Mouse (Mus musculus) intestine, embryonic 16.5 days (tissue): ENCODE results near the gene Zfp507. TPM values are rescaled to one million over a fixed set of nuclear protein-coding genes. Genes with fewer than 3 reads are reported as not detected.

Experiments
- ATAC-seq: fragments of 200-750 bp; cut with Nextera tagmentation; 2 replicates; pipeline ENCODE4 v1.8.0; 2017; ENCODE audit warnings: moderate TSS enrichment, moderate library complexity
- H3K27ac ChIP-seq: fragments of 300-500 bp; sonication (generic); 2 replicates; pipeline ENCODE4 v1.5.1; 2014; ENCODE audit warnings: mild to moderate bottlenecking, low read length
- H3K27me3 ChIP-seq: fragments of 300-500 bp; sonication (generic); replicated peaks from 2 replicates; pipeline ENCODE4 v1.6.1; 2014; ENCODE audit warnings: low read length, control low read depth, mixed read lengths; ENCODE audit not compliant: control insufficient read depth, insufficient read depth
- H3K36me3 ChIP-seq: fragments of 300-500 bp; sonication (generic); 2 replicates; pipeline ENCODE4 v1.6.1; 2014; ENCODE audit warnings: low read length, control low read depth; ENCODE audit not compliant: control insufficient read depth, insufficient read depth
- H3K4me1 ChIP-seq: fragments of 300-500 bp; sonication (generic); 2 replicates; pipeline ENCODE4 v1.6.1; 2014; ENCODE audit warnings: low read length, control low read depth, mixed read lengths; ENCODE audit not compliant: control insufficient read depth, insufficient read depth
- H3K4me2 ChIP-seq: fragments of 300-500 bp; sonication (generic); 2 replicates; pipeline ENCODE4 v1.6.1; 2014; ENCODE audit warnings: low read depth, low read length, control low read depth
- H3K4me3 ChIP-seq: fragments of 300-500 bp; sonication (generic); 2 replicates; pipeline ENCODE4 v1.5.1; 2014; ENCODE audit warnings: mild to moderate bottlenecking, low read length
- H3K9ac ChIP-seq: fragments of 300-500 bp; sonication (generic); 2 replicates; pipeline ENCODE4 v1.6.1; 2014; ENCODE audit warnings: low read depth, low read length
- H3K9me3 ChIP-seq: fragments of 300-500 bp; sonication (generic); 2 replicates; pipeline ENCODE4 v1.6.1; 2016; ENCODE audit warnings: low read length, control low read depth; ENCODE audit not compliant: control insufficient read depth
- WGBS: fragments of 180-500 bp; shearing (Covaris S2); extraction: QIAGEN DNeasy Blood & Tissue Kit; methylation state at CpG from one replicate; pipeline ENCODE4 v1.1.7; 2014; 5-methylcytosine and 5-hydroxymethylcytosine counted together
- polyA plus RNA-seq: library from polyadenylated mRNA; unstranded; fragments of >200 nt; fragmentation: Nextera tagmentation; extraction: Ambion mirVana; gene quantifications from 2 replicates; pipeline ENCODE4 v1.2.1, GENCODE M21; 2015

The Zfp507 gene
- polyA plus RNA-seq, 1 experiment from 2014 or later, result 10.9 TPM

GRCm38 (mm10) chr7:35790926-35791325 is 11.9 kb downstream of the Zfp507 start:
- no peaks in the 10 kb centered on the region for H3K27me3 ChIP-seq
- 72% methylated on average over 8 of the region's 8 CpGs for WGBS
- H3K27ac ChIP-seq, result no peak overlapping the region
- no peaks in the 10 kb centered on the region for H3K4me1 ChIP-seq
- H3K4me2 ChIP-seq, result no peak overlapping the region
- no peaks in the 10 kb centered on the region for H3K9me3 ChIP-seq
- no peak overlapping the region for H3K4me3 ChIP-seq
- no peak overlapping the region for H3K9ac ChIP-seq
- ATAC-seq, result no peak
- peaks cover 18% of the 10 kb centered on the region for H3K36me3 ChIP-seq

GRCm38 (mm10) chr7:35790201-35790600 is 12.6 kb downstream of the Zfp507 start:
- Histone ChIP-seq H3K9ac (no peak overlapping the region), H3K27ac (no peak overlapping the region), H3K36me3 (peaks cover 17% of the 10 kb centered on the region), H3K4me3 (no peak overlapping the region), H3K9me3 (no peaks in the 10 kb centered on the region), H3K4me1 (no peaks in the 10 kb centered on the region), H3K27me3 (no peaks in the 10 kb centered on the region), H3K4me2 (no peak overlapping the region)
- no peak for ATAC-seq
- WGBS, result 77% methylated on average over 8 of the region's 8 CpGs

GRCm38 (mm10) chr7:35785579-35785978 is 17.2 kb downstream of the Zfp507 start:
- no peaks in the 10 kb centered on the region for H3K9me3 ChIP-seq
- no peaks in the 10 kb centered on the region for H3K4me1 ChIP-seq
- H3K4me3 ChIP-seq, result no peak overlapping the region
- no peak overlapping the region for H3K27ac ChIP-seq
- WGBS, result 42% methylated on average over 4 of the region's 4 CpGs
- peaks cover 14% of the 10 kb centered on the region; the same call in 1 of the 2 replicates for H3K36me3 ChIP-seq
- no peak overlapping the region for H3K9ac ChIP-seq
- peak; percentile 33; the same call in 1 of the 2 replicates for ATAC-seq
- no peak overlapping the region for H3K4me2 ChIP-seq
- no peaks in the 10 kb centered on the region for H3K27me3 ChIP-seq

GRCm38 (mm10) chr7:35782252-35782651 is 20.6 kb downstream of the Zfp507 start:
- Histone ChIP-seq H3K27ac (no peak overlapping the region), H3K4me3 (no peak overlapping the region), H3K27me3 (no peaks in the 10 kb centered on the region), H3K9ac (no peak overlapping the region), H3K4me1 (no peaks in the 10 kb centered on the region), H3K36me3 (peaks cover 22% of the 10 kb centered on the region; the same call in 1 of the 2 replicates), H3K4me2 (no peak overlapping the region), H3K9me3 (no peaks in the 10 kb centered on the region)
- no peak for ATAC-seq

GRCm38 (mm10) chr7:35774127-35774526 is 28.7 kb downstream of the Zfp507 start:
- H3K9me3 ChIP-seq, result no peaks in the 10 kb centered on the region
- no peak overlapping the region for H3K4me2 ChIP-seq
- peaks cover 10% of the 10 kb centered on the region for H3K36me3 ChIP-seq
- ATAC-seq, result no peak
- no peaks in the 10 kb centered on the region for H3K27me3 ChIP-seq
- no peak overlapping the region for H3K4me3 ChIP-seq
- WGBS, result 84% methylated on average over 12 of the region's 12 CpGs
- no peak overlapping the region for H3K9ac ChIP-seq
- H3K27ac ChIP-seq, result no peak overlapping the region
- no peaks in the 10 kb centered on the region for H3K4me1 ChIP-seq

- no peaks in the 10 kb centered on the region for H3K27me3 ChIP-seq
- H3K27ac ChIP-seq, result no peak overlapping the region
- 94% methylated on average over 8 of the region's 8 CpGs for WGBS
- no peaks in the 10 kb centered on the region for H3K4me1 ChIP-seq
- H3K4me2 ChIP-seq, result no peak overlapping the region
- ATAC-seq, result no peak
- H3K4me3 ChIP-seq, result no peak overlapping the region
- H3K36me3 ChIP-seq, result peaks cover 7% of the 10 kb centered on the region
- no peaks in the 10 kb centered on the region for H3K9me3 ChIP-seq
- H3K9ac ChIP-seq, result no peak overlapping the region
Measured at GRCm38 (mm10) chr7:35772347-35772746, 30.5 kb downstream of the Zfp507 start.

GRCm38 (mm10) chr7:35771106-35771505 is 31.7 kb downstream of the Zfp507 start:
- H3K9me3 ChIP-seq, result no peaks in the 10 kb centered on the region
- no peaks in the 10 kb centered on the region for H3K4me1 ChIP-seq
- no peak overlapping the region for H3K4me3 ChIP-seq
- ATAC-seq, result no peak
- no peak overlapping the region for H3K9ac ChIP-seq
- H3K27me3 ChIP-seq, result no peaks in the 10 kb centered on the region
- peaks cover 7% of the 10 kb centered on the region for H3K36me3 ChIP-seq
- H3K4me2 ChIP-seq, result no peak overlapping the region
- no peak overlapping the region for H3K27ac ChIP-seq

- Histone ChIP-seq H3K27ac (no peak overlapping the region), H3K9ac (no peak overlapping the region), H3K36me3 (peaks cover 7% of the 10 kb centered on the region), H3K4me1 (no peaks in the 10 kb centered on the region), H3K4me3 (no peak overlapping the region), H3K4me2 (no peak overlapping the region), H3K9me3 (no peaks in the 10 kb centered on the region), H3K27me3 (no peaks in the 10 kb centered on the region)
- 70% methylated on average over 7 of the region's 7 CpGs for WGBS
- ATAC-seq, result no peak
Measured at GRCm38 (mm10) chr7:35770122-35770521, 32.7 kb downstream of the Zfp507 start.

GRCm38 (mm10) chr7:35764461-35764860 is 38.3 kb downstream of the Zfp507 start:
- Histone ChIP-seq H3K36me3 (no peaks in the 10 kb centered on the region), H3K9me3 (no peaks in the 10 kb centered on the region), H3K4me2 (no peak overlapping the region), H3K4me1 (no peaks in the 10 kb centered on the region), H3K27me3 (no peaks in the 10 kb centered on the region), H3K4me3 (no peak overlapping the region), H3K27ac (no peak overlapping the region), H3K9ac (no peak overlapping the region)
- WGBS, result 89% methylated on average over 11 of the region's 11 CpGs
- ATAC-seq, result no peak

GRCm38 (mm10) chr7:35761801-35762200 is 41.0 kb downstream of the Zfp507 start:
- Histone ChIP-seq H3K9me3 (no peaks in the 10 kb centered on the region), H3K4me1 (no peaks in the 10 kb centered on the region), H3K4me2 (no peak overlapping the region), H3K4me3 (no peak overlapping the region), H3K27me3 (no peaks in the 10 kb centered on the region), H3K27ac (no peak overlapping the region), H3K36me3 (no peaks in the 10 kb centered on the region), H3K9ac (no peak overlapping the region)
- WGBS, result 64% methylated on average over 5 of the region's 5 CpGs
- ATAC-seq, result no peak
